Mouse (Mus musculus) layer of hippocampus, adult 9-10 months (tissue): ENCODE measurements around the gene Eif3j1.
"Not testable (repeated sequence)": the region's sequence is repeated elsewhere in the genome, so short reads cannot be mapped to it uniquely, and the experiment has no call there.

Source experiments
- DNase-seq: peaks from one replicate; pipeline ENCODE4 v3.0.0; 2022; ENCODE audit warnings: low spot score

The Eif3j1 gene

DNA sequence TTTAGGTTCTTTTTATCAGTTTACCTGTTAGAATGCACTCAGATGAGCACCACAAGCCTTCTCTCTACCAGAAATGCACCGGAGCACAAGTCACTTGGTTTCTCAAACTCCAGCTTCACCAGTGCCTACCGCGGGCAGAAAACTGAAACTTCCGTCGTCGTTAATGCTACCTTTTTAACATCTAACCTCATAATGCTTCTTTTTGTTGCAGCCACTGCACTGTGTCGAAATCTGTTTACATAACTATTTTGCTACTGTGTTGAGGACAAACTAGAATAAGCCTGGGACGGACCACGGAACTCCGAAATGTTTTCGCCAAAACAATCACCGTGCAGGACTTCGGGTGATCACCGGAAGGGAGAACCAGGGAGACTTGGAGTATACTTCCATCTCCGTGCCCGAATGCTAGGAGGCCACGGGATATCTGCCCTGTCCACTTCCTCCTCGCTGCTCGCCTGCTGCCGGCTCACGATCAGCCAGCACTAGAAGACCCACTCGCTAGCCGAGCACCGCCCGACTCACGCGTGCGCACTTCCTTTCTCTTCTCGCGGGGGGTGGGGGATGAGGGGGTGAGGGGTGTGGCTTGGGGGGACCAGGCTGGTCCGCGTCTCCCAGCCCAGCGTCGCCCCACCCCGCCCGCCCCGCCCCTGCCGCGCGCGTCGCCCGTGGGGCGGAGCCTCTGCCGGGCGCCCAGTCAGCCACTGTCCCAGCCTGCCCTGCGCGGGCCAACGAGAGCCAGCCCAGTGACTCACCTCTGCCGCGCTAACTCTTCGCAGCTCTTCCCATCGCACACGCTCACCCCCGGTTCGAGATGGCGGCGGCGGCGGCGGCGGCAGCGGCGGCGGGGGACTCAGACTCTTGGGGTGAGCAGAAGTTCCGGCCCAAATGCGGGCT, at the start of gene Eif3j1:
Eif3j1 (plus strand) TSS at position 685 of the 894 bp plus-strand sequence.
- peak; percentile 63 for DNase-seq

DNA sequence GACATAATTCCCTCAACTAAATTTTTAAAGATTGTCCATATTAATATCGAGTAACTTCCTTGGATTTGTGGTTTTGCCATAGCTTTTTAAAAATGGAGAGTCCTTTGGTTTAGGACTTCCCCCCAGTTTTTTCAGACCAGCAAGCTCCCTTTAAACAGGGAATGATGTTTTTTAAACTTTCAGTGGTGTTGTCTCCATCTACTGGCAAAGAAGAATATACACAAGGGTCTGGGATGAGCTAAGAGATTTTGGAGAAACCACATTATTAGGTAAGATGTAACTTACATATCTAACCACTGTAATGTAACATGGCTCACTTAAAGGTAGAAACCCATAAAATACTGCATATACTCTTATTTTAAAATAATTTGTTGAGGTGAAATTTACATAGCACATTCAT, 32.6 kb upstream of the Eif3j1 start:
- no peak for DNase-seq

DNA sequence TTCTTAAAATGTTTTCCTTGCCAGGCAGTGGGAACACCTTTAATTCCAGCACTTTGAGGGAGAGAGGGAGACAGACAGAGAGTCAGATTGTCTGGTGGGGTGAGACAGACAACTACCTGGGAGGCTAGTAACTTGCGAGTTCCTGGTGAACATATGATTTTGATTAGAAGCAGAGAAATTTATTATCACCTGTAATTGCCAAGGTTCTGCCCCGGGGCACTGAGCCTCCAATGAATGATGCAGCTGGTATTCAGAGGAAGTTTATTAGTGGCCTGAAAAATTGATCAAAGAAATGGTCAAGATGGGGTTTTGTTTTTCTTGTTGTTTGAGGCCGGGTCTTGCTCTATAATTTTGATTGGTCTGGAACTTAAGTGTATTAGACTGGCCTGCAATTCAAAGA, 19.5 kb upstream of the Eif3j1 start:
- no peak for DNase-seq

DNA sequence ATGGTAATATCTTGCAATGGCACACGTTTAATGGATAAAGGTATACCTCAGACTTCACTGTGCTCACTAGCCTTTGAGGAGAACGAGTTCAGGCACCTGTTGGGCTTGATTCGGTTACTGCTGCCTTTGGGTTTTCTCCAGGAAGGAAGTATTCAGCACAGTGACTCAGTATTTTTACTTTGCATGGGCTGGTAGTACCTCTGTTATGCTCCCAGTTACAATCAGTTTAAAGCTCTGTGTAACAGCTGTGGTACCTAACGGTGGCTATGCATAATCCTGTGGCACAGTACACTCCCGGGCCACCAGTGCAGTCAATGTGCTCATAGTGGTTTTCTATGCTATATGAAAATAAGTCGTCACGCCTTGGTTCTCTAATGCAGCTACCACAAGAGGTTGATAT, 16.9 kb upstream of the Eif3j1 start:
- no peak for DNase-seq

DNA sequence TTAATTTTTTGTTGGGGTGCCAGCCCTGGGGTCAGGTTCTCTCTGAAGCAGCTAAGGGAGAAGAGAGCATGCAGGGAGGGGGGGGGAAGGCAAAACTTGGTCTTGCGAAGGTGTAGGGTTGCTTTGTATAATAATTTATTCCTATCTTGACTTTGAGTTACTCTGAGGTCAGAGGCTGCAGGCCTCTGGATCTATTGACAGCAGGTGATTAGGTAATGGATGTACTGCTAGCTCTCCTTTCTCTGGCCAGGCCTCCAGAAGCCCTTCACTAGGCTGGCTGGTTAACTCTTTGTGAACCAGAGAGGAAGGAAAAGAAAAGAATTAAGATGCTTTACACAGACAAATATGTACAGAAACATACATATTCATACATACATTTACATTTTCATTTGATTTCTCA, 9.6 kb upstream of the Eif3j1 start:
- DNase-seq: no peak

DNA sequence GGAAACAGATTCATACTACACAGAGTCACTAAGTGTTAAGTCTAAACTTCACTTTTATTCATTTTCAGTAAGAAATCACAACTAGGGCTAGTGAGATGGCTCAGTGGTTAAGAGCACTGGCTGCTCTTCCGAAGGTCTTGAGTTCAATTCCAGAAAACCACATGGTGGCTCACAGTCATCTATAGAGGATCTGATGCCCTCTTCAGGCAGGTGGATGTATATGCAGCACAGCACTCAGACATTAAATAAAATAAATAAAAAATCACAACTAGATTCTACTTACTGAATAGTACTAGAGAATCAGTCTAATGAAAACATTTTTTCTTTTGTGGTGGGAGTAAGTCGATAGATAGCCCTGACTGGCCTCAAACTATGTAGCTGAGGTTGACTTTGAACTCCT, 6.1 kb upstream of the Eif3j1 start:
- no peak for DNase-seq

DNA sequence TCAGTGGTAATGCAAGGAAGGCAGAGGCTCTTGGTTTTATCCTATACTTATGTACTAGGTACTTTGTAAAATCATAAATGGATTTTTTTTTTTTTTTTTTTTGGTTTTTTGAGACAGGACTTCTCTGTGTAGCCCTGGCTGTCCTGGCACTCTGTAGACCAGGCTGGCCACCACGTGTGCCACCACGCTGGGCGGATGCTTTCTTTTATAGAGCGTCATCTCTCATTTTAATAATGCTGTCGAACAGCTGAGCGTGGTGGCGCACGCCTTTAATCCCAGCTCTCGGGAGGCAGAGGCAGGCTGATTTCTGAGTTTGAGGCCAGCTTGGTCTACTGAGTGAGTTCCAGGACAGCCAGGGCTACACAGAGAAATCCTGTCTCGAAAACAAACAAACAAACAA, 1.3 kb upstream of the Eif3j1 start:
- not testable (repeated sequence) for DNase-seq

DNA sequence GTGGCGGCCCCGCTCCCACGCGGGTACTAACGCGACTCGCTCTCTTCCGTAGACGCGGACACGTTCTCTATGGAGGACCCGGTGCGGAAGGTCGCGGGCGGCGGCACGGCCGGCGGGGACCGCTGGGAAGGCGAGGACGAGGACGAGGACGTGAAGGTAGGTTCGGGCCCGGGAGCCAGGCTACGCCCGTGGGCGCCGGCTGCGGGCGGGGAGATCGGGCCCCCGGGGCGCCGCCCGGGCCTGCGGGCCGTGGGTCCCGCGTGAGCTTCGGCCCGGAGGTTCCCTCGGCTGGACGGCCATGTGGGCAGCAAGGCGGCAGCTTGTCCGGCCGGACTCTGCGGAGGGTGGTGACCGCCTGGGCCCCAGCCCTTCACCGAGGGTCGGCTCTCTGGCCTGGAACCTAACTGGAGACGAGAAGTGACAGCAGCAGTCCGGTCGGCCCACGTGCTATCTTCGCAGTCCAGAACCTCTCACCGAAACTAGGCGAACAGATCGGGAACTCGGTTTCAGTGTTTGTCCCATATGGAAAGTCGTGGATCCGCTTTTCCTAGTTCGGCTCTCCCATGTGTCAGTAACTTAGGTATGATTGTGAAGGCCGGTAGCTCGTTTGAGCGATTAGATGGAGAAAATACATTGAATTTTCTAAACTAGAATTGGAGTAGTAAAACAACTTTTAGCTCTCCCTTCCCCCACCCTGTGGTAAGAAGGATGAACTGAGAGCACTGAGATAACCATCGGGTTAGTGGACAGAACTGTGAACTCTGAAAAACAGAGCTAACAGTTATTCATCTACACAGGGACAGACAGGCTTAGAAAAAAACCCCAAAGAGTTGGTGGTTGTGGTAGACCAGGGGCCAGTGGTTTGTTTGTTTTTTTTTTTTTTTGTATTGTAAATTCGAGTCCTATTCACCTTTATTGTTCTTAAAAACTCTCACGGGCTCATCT, 682 bp downstream of the Eif3j1 start:
- DNase-seq: no peak

DNA sequence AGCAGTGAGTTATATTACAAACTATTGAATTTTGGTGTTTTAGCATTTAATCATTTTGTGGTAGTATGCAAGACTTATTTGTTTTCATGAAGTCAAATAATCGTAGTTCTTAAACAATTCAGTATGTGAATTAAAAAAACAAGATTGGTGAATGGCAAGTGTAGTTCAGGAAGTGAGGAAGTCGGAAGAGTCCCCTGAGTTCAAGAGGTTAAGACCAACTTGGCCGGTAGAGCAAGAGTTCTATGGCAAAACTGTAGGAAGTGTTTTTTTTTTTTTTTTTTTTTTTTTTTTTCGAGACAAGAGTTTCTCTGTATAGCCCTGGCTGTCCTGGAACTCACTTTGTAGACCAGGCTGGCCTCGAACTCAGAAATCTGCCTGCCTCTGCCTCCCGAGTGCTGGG, 3.6 kb downstream of the Eif3j1 start:
- no peak for DNase-seq

DNA sequence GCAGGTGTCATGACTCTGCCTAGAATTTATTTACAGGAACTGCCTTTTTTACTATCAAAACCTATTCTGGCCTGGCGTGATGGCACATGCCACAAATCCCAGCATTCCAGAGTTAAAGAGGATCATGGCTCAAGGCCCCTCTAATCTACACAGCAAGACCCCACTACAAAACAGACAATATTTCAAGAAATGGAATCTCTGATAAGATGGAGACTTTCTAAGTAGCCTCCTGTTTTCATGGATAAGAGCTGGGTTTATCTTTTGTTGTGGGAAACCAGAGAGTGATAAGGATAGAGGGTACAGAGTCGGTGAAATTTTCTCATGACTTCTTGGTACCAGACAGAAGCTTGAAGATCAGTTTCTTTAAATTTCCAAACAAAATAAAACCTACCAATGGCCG, 7.7 kb downstream of the Eif3j1 start:
- no peak for DNase-seq

DNA sequence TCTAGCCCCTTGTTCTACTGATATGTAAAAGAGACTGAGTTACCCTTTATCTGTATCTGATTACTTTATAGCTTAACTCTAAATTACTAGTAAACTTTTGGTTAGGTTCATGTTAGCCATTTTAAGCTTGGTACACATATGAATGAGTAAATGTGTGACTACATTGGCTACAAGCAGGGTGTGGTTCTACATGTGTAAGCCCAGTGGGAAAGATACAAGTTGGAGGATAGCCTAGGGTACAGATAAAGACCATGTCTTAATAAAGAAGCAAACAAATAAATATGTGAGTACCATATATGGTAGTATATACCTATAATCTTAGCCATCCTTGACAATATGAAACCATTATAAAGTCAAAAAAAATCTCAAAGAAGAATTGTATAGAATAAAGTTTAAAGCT, 15.6 kb downstream of the Eif3j1 start:
- DNase-seq: no peak

DNA sequence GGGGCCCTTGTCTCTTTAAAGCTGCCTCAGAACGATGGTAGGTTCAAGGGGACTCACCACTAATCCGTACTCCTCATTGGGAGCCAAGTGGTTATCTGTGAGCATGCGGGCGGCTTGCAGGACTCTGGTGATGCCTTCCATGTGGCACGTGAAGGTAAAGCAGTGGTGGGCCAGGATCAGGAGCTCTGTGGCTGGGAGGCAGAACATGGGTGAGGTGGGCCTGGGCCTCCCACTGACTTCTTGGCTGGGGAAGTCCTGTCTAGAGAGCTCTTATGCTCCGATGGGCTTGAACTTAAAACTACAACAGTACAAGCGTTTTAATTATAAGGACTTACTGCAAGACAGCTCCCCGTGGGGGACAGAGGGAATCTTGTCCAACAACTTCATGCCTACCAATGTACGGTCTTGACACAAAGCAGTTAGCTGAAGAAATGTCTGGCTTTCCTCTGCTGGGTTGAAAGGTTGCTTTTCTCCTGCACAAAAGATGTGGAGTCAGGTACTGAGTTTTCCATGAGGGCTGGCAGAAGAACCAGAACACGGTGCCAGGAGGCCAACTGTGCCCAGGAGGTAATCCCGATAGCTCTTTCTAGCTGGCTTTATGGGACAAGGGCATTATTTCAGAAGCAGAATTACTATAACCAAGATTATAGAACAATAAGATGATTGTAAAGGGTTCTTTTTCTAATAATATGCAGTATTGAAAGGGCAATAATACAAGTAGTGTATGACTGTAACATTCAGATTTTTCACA, 31.2 kb downstream of the Eif3j1 start:
- DNase-seq: no peak

DNA sequence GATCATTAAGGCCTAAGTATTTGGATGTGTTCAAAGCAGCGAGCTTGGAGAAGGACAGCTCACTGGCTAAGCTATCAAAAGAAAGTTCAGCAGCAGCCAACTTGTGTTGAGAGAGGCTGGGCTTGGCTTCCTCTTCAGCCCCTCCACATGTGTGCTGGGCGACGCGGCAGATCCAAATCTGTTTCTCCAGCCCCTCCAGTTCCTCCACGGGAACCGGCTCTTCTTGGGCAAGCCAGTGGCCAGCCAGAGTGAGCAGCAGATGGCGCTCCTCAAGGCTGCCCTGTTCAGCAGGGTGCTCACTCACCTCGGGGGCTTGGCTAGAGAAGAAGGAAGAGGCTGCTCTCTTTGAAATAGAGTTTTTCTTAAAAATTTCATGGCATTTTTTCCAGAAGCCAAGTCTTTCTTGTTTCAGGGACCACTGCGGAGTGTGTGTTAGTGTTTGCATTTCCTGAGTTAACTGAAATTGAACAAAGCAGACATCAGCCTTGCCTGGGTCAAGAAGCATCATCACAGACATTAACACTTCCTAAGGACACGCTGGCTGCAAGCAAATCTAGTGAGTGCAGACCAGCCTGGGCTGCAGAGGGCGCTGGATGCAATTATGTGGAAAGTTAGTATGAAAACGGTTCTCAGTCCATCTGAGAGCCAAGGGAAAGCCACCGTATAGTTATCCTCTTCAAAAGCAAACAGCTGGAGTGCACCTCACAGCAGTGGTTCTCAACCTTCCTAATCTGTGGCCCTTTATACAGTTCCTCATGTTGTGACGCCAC, 37.0 kb downstream of the Eif3j1 start:
- no peak for DNase-seq

DNA sequence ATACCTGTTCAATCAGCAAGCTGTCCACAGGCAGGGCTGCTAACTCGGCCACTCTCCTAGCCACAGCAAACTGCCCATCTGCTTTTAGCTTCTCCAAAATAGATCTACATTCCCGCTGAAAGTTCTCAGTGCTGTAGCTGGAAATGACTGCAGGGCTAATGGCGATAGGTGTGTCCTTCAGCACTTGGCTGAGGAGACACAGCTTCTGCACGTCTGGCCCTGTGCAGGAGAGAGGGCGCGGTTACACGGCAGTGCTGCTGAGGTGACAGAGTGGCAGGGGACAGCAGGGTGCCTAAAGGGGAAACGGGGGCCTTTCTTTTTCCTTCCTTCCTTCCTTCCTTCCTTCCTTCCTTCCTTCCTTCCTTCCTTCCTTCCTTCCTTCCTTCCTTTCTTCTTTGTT, 37.9 kb downstream of the Eif3j1 start:
- DNase-seq: no peak

DNA sequence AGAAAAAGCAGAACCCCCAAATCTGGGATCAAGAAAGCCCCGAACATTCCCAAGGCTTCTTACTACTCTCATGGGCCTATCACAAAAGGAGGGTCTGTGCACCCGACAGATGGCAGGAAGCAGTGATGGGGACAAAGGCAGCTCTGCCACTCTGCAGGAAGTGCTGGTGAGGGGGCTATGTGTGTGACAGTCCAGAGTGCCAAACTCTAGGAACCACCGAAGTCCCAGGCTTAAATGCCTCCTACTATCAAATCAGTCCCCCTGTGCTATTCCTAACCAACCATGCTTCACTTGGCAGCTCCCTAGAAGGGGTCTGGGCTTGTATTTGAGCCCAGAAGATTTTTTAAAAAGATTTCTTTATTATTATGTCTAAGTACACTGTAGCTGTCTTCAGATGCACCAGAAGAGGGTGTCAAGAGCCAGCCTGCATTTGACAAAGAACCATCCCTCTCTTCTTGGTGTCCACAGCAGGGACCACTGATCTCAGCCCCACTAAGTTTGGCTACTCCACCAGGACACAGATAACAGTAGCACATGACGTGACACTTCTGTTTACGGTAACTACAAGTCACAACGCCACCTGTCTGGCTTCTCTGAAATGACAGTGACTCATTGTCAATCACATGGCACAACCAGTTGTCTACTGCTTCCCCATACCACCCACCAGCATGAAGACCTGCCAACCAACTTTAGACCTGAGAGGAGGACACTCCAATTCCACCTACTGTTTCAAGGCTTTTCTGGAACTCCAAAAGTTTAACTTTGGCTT, 41.0 kb downstream of the Eif3j1 start:
- DNase-seq: no peak

DNA sequence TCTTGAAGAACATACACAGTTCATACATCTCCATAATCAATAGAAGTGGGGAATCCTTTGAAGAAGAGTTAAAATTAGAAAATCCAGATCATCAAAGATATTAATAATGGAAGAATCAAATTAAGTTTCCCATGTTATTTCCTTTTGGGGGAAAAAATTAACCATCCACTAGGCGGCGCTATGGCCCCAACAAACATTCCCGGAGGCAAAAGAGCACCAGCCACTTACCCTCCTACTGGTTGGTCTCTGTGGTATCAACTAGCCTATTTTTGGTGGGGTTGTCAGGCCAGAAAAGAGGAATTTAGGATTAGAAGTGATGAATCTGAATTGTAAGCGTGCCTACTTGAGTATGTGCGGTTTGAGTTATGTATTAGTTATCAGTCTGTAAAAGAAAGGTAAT, 41.6 kb downstream of the Eif3j1 start:
- peak; percentile 48 for DNase-seq

DNA sequence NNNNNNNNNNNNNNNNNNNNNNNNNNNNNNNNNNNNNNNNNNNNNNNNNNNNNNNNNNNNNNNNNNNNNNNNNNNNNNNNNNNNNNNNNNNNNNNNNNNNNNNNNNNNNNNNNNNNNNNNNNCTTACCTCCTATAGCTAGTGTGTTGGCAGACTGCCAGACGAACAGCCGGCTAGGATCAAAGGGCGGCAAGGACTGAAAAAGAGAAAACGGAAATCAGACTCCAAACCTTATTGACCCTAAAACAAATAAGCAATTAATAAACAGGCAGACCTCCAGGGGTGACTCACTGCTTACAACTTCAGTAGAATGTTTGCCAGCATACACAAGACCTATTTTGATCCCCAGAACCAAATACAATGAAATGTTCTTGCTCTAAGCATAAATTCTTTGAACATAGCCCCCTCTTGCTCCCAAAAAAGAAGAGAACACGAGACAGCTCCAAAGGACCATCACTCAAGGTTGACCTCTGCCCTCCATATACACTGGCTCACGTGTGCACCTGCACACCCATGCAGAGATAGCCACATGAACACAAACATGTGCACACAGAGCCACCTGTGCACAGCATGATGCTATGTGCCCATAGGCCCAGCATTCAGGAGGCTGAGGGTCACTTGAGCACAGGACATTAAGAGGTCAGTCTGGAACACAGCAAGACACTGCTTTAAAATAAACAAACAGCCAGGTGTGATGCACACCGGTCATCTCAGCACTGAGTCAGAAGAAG, 53.5 kb downstream of the Eif3j1 start:
- no peak for DNase-seq

DNA sequence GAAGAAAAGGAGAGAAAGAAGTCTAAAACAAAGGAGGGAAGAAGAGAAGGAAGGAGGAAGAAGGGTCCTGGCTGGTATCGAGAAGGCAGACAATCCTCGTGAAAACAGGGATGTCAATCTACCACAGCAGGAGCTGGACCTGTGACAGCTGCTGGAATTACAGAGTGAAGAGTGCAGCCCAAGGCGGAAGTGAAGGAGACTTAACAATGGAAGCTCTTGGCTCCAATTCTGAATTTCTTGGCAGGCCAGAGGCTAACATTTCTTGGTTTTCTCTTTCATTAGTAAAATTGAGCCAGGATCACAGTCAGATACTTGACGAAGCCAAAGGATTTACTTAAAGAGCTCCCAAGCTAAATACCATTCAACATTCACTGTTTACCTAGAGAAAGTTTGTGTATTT, 58.1 kb downstream of the Eif3j1 start:
- no peak for DNase-seq

DNA sequence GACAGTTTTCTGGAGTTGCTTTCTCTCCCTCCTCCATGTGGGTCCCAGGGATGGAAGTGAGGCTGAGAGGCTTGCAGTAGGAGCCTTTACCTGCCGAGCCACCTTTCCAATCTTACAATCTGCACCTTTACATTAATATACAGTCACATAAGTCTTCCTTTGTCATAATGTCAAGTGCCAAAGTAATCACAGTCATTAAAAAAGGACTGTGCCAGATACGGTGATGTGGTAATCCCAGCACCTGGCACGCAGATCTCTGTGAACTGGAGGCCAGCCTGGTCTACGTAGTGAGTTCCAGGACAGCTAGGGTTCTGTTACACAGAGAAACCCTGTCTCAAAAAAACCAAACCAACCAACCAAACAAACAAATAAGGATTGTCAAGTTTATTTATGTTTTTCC, 65.5 kb downstream of the Eif3j1 start:
- DNase-seq: no peak

DNA sequence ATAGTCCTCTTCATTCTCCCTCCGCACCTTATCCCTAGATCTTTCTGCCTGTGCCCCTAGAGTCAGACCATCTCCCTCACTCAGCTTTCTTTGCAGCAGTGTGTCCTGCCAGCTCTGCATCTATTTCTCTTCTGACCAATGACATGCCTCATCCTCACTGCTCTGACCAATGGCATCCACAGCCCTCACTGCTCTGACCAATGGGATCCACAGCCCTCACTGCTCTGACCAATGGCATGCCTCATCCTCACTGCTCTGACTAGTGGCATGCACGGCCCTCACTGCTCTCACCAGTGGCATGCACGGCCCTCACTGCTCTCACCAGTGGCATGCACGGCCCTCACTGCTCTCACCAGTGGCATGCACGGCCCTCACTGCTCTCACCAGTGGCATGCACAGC, 69.3 kb downstream of the Eif3j1 start:
- DNase-seq: not testable (repeated sequence)
